Mouse (Mus musculus): ENCODE measurements around the gene Ccdc110. TPM values are rescaled to one million over a fixed set of nuclear protein-coding genes. Genes with fewer than 3 reads are reported as not detected.

Gene Ccdc110
- polyA plus RNA-seq (2012; ENCODE audit: low replicate concordance): not detected in 2 replicates

DNA sequence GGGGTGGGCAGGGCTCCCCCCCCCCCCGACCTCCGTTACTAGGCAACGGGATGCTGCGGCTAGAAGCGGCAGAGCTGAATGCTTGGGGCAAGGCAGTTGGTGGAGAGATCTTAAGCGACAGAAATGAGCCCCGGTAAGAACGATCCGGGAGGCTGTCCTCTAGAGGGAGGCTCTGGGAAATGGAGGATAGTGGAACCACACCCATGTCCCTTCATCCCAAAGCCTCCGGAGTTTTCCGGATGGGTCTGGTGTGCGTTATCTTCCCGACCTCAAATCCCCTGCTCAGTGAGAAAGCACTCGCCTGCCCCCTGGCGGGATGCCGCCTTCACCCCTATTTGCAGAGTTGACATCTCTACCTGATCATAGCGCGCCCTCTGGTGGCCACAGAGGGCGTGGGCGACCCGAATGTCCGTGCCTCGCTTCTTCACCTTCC is at the start of gene Ccdc110:
Gene Ccdc110 (plus strand): TSS at position 38 of the 433 bp plus-strand sequence.

DNA sequence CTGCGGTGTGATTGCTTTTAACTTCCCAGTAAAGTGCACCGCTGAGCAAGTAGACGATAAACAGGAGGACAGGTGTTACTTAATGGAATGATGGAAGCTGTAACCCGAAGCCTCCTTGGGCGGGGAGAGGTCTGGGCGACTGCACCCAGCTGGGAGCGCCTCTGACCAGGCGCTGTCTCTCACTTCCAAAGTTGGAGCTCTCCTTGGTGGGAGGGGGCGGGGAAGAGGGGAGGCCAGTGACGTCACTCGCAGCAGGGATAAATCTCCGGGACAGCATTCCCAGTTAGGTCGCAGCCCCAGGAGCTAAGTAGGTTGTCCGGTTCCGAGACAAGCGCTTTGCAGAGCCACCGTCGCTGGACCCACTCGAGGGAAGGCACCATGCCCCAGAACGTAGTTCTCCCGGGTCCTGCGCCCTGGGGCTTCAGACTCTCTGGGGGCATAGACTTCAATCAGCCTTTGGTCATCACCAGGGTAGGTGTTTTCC is 49.2 kb upstream of the Ccdc110 start, which contains the start of gene Pdlim3:
Gene Pdlim3 (plus strand): TSS at position 260 of the 484 bp plus-strand sequence.

DNA sequence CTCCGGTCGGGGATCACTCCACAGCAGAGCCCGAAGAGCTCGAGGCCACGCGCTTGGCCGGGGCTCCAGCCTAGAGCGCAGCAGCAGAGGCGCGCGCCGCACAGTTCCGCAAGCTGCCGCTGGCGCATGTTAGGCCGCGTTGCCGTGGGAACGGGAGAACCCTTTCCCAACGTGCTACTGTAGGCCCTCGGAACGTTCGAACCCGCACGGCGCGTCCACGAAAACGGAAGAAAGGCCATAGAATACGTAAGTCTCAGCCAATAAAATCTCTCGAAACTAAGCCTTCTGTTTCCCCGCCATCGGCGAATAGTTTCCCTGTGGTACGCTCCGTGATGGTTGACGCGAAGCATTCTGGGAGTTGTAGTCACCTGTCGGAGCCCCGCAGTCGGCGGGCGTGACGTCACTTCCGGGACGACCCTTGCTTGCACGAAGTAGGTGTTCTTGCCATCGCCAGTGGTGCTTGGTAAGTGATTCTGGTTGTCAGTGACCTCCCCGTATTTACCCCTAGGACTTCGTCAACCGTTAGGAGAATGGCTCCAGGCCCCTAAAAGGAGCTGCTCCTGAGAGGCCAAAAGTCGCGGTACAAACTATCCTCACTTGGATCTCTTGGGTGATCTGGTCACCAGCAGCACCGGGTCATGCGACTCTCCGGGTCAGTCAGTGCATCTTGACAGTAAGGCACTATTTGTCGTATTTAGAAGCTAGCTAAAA is 40.9 kb downstream of the Ccdc110 start, which contains the start of the genes 1700029J07Rik and Ufsp2:
Gene 1700029J07Rik (minus strand): TSS at position 127 of the 711 bp plus-strand sequence.
Gene Ufsp2 (plus strand): TSS at position 403 of the 711 bp plus-strand sequence.

Other genes with a start within 250 kb of the Ccdc110 start
- 0.11 TPM in 1 of 2 replicates, not detected in the other for gene Pdlim3, start 49.2 kb upstream of the Ccdc110 start, polyA plus RNA-seq (2012; ENCODE audit: low replicate concordance)
- not detected in 2 replicates for gene 1700029J07Rik, start 40.6 kb downstream of the Ccdc110 start, polyA plus RNA-seq (2012; ENCODE audit: low replicate concordance)
- 0.63 TPM in 1 of 2 replicates, not detected in the other for gene Ufsp2, start 40.9 kb downstream of the Ccdc110 start, polyA plus RNA-seq (2012; ENCODE audit: low replicate concordance)
- gene Lrp2bp, start 64.7 kb downstream of the Ccdc110 start, polyA plus RNA-seq (2012; ENCODE audit: low replicate concordance): 0.09 and 0.15 TPM in 2 replicates
- gene Ankrd37, start 71.1 kb downstream of the Ccdc110 start, polyA plus RNA-seq (2012; ENCODE audit: low replicate concordance): 3.5 and 5.1 TPM in 2 replicates
- gene Cfap97, start 217.2 kb downstream of the Ccdc110 start, polyA plus RNA-seq (2012; ENCODE audit: low replicate concordance): 1.2 and 1.6 TPM in 2 replicates
- 4.9 and 6.6 TPM in 2 replicates for gene Snx25, start 217.5 kb downstream of the Ccdc110 start, polyA plus RNA-seq (2012; ENCODE audit: low replicate concordance)